Mouse (Mus musculus) urinary bladder, postnatal 4 days (tissue): Measurements from ENCODE around the gene Gm379.

Source experiments
- DNase-seq, 2 experiments: peaks; one replicate each; pipeline ENCODE4 v3.0.0; 2021 to 2022; ENCODE audit warnings: low spot score in 2 of 2

Gm379 gene

DNA sequence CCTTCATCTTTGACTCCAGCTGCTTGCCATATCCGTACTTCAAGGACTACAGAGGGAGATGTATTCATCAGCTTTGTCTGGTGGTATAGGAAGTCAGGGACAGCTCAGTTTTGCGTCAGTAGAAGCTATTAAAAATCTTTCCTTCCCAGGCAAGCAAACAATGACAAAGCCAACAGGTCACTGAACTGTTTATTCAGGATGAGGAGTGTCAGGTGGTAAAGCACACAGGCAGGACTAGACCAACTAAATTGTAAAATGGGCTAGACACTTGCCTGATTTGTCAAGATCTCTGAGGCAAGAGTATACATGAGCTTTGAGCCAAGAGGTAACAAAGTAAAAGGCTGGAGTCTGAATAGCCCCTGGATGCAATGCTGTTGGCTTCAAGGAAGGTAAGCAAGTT lies at the start of gene Gm379:
Gm379 (minus strand) TSS at position 7 of the 400 bp plus-strand sequence.
- DNase-seq: no peak

DNA sequence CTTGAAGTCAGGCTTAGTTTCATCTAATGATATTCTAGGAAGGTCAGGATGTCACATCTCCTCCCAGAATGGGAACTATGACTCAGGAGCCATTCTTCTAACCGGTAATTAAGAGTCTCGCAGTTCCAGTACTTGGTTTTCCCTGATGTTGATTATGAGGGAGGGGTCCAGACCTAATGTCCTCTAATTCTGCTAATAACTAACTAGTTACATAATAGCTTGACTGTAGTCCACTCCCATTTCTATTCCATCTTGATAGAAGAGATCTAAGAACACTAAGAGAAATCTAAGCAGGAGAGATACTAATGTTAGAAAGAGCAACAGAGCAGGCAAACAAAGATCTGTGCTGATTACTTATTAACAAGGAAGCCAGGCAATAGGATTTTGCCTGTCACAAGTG lies 39.6 kb upstream of the Gm379 start:
- DNase-seq: no peak

- DNase-seq: no peak
Observed at GRCm38 (mm10) chrX:108668868-108669267, 4.2 kb upstream of the Gm379 start.

DNA sequence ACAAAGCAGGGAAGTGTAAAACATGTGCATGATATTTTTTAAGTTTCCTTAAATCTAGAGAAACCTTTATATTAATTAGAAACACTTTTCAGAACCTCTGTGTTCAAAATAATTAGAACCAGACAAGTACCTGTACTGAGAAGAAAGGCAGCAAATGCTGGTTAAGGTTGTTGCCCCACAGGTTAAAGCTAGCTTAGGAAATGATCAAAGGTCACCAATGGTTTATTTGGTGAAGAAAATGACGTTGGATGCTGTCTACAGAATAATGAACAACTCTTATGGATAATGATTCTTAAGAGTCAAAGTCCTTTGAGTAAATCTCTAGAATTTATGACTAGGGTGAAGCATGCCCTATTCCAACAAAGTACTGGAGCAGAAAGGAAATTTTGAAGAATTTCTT lies 42.7 kb downstream of the Gm379 start:
- DNase-seq: no peak

DNA sequence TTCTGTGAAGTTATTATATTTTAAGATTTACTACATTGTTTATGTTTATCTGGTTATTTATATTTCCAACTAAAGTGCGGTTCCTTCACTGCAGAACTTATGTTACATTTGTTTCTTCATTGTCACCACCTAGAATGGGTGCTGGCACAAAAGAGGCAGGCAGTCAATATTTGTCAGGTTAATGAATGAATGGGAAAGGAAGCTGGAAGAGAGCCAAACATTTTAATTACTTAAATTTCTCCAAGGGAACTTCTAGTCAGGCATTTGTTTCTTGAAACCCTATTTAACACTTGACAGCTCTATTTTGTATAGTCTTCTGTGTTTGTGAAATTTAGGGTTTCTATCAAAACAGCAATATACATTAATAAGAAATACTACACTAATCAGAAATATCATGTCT lies 43.8 kb downstream of the Gm379 start:
- no peak for DNase-seq
